Mouse (Mus musculus) forebrain, embryonic 16.5 days (tissue): ENCODE data around the gene Arhgef18. TPM values are rescaled to one million over a fixed set of nuclear protein-coding genes. Genes with fewer than 3 reads are reported as not detected.
A peak's percentile ranks its signal among the peaks of the same experiment; 100 is the strongest.

ENCODE experiments used
- ATAC-seq: fragments of 200-750 bp; cut with Nextera tagmentation; 2 replicates; pipeline ENCODE4 v1.8.0; 2017; ENCODE audit warnings: mild to moderate bottlenecking, moderate library complexity
- H3K27ac ChIP-seq: fragments of 300-500 bp; sonication (generic); 2 replicates; pipeline ENCODE4 v1.5.1; 2014; ENCODE audit warnings: low read length, control low read depth
- H3K27me3 ChIP-seq: fragments of 300-500 bp; sonication (generic); replicated peaks from 2 replicates; pipeline ENCODE4 v1.6.1; 2014; ENCODE audit warnings: low read length; ENCODE audit not compliant: control insufficient read depth, insufficient read depth
- H3K36me3 ChIP-seq: fragments of 300-500 bp; sonication (generic); 2 replicates; pipeline ENCODE4 v1.6.1; 2014; ENCODE audit not compliant: control insufficient read depth, insufficient read depth
- H3K4me1 ChIP-seq: fragments of 300-500 bp; sonication (generic); replicated peaks from 2 replicates; pipeline ENCODE4 v1.6.1; 2014; ENCODE audit warnings: low read length; ENCODE audit not compliant: control insufficient read depth, insufficient read depth
- H3K4me2 ChIP-seq: fragments of 300-500 bp; sonication (generic); 2 replicates; pipeline ENCODE4 v1.6.1; 2014; ENCODE audit warnings: mild to moderate bottlenecking, low read length, control low read depth
- H3K4me3 ChIP-seq: fragments of 300-500 bp; sonication (generic); replicated peaks from 2 replicates; pipeline ENCODE4 v1.5.1; 2014; ENCODE audit warnings: mild to moderate bottlenecking, low read length, control low read depth
- H3K9ac ChIP-seq: fragments of 300-500 bp; sonication (generic); replicated peaks from 2 replicates; pipeline ENCODE4 v1.6.1; 2014; ENCODE audit warnings: low read depth, low read length, control low read depth
- H3K9me3 ChIP-seq: fragments of 300-500 bp; sonication (generic); 2 replicates; pipeline ENCODE4 v1.6.1; 2016; ENCODE audit warnings: low read length; ENCODE audit not compliant: control insufficient read depth
- WGBS: fragments of 180-500 bp; shearing (Covaris S2); extraction: QIAGEN DNeasy Blood & Tissue Kit; methylation state at CpG from one replicate; pipeline ENCODE4 v1.1.7; 2014; 5-methylcytosine and 5-hydroxymethylcytosine counted together
- polyA plus RNA-seq: library from polyadenylated mRNA; unstranded; fragments of >200 nt; fragmentation: Nextera tagmentation; extraction: Ambion mirVana; gene quantifications from 2 replicates; pipeline ENCODE4 v1.2.1, GENCODE M21; 2015

The Arhgef18 gene
- polyA plus RNA-seq, 1 experiment from 2014 or later = 12.9 TPM

DNA sequence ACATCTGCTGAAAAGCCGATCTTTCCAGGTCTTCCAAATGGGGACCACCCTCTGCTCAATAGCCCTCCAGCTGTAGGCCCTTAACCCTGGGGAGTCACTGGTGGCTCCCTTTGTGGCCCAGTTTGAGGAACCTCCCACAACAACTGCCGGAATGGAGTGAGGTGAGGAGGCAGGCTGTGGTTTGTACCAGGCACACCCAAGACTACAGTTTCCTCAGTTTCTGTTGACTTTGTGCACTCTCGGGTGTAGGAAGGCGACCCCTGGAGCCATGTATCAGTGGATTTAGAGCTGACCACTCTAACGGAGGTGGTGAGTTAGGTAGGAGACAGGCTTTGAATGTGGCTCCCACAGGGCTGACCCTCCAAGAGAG lies 38.4 kb upstream of the Arhgef18 start:
- H3K36me3 ChIP-seq = no peaks in the 10 kb centered on the region
- no peak overlapping the region for H3K4me2 ChIP-seq
- no peak overlapping the region for H3K4me3 ChIP-seq
- no peak overlapping the region for H3K9ac ChIP-seq
- no peaks in the 10 kb centered on the region for H3K4me1 ChIP-seq
- no peak overlapping the region for H3K27ac ChIP-seq
- H3K27me3 ChIP-seq = no peaks in the 10 kb centered on the region
- 82% methylated on average over 5 of the region's 5 CpGs for WGBS
- ATAC-seq = no peak
- no peaks in the 10 kb centered on the region for H3K9me3 ChIP-seq

DNA sequence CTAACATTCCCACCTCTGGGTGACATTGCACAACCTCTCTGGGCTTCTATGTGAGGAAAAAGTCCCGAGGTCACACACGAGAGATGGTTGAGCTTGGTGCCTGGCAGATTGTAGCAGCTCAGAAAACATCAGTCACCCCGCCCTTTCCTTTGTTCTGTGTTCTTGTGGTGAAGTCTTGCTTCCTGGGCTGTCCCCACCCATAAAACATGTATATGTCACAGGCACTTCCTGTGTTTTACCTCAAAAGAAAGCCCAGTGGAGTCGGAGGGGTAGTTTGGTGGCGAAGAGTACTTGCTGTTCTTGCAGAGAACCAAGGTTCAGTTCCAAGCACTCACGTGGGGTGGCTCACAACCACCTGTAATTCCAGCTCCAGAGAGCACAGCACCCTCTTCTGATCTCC lies 37.2 kb upstream of the Arhgef18 start:
- ATAC-seq = no peak
- H3K4me3 ChIP-seq = no peak overlapping the region
- 85% methylated on average over 6 of the region's 6 CpGs for WGBS
- no peak overlapping the region for H3K4me2 ChIP-seq
- H3K27me3 ChIP-seq = no peaks in the 10 kb centered on the region
- no peaks in the 10 kb centered on the region; the same call in 1 of the 2 replicates for H3K4me1 ChIP-seq
- no peak overlapping the region for H3K27ac ChIP-seq
- H3K36me3 ChIP-seq = no peaks in the 10 kb centered on the region
- no peak overlapping the region for H3K9ac ChIP-seq
- H3K9me3 ChIP-seq = no peaks in the 10 kb centered on the region

DNA sequence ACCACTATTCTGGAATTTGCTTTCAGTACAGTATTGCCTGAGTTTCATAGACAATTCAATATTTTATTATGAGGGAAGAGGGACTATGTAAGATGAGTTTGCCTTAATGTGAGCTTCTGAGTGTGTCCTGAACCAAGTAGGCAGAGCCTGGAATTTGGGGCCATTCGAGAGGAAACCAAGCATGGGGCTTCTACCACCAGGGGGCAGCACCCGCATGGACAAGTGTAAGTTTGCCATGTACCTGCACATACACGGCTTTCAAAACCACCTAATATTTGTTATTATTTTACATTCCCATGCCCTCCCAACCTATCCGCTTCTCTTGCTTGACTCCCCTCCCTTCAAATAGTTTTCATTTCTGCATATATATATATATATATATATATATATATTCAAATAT lies 34.7 kb upstream of the Arhgef18 start:
- Histone ChIP-seq H3K4me1 (no peaks in the 10 kb centered on the region; the same call in 1 of the 2 replicates), H3K9ac (no peak overlapping the region), H3K9me3 (no peaks in the 10 kb centered on the region), H3K4me2 (no peak overlapping the region), H3K27ac (no peak overlapping the region), H3K4me3 (no peak overlapping the region), H3K27me3 (no peaks in the 10 kb centered on the region), H3K36me3 (no peaks in the 10 kb centered on the region)
- ATAC-seq = peak; percentile 63; the same call in 1 of the 2 replicates
- 3% methylated on average over 4 of the region's 4 CpGs for WGBS

DNA sequence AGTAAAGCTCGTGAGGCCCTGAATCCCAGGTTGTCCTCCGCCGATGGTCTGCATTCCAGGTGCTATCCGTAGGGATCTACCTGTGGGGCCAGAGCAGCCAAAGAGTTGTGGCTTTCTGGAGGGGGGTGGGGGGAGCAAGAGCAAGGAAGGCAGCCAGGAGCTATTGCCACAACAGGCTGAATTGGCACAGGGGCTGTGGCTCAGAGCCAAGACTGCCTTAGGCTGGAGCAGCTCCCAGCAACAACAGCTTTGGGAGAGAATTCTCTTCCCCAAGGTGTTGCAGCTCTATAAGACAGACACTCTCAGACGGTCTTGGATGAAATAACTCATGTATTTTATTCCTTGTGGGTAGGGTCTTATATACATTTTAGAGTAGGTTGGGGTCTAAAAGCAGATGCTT lies 25.7 kb upstream of the Arhgef18 start:
- Histone ChIP-seq H3K4me2 (no peak overlapping the region), H3K27me3 (no peaks in the 10 kb centered on the region), H3K4me1 (peaks cover 4% of the 10 kb centered on the region; the same call in 1 of the 2 replicates), H3K27ac (no peak overlapping the region), H3K4me3 (no peak overlapping the region), H3K9ac (no peak overlapping the region), H3K36me3 (no peaks in the 10 kb centered on the region), H3K9me3 (no peaks in the 10 kb centered on the region)
- 72% methylated on average over 5 of the region's 5 CpGs for WGBS
- no peak for ATAC-seq

DNA sequence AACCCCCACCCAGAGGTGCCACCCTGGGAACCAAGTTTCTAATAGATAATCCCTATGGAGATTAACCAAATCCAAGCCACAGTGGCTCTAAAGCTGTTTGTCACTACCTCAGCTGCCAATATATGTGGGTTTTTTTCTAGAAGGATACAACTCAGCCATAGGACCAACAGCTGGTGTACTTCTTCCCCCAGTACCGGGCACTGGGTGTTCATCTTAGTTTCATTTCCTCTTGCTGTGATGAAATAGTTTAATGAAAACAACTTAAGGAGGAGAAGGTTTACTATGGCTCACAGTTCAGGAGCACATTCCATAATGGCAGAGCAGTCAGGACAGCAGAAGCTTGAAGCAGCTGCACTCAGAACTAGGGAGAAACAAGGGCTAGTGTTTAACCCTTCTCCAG lies 24.7 kb upstream of the Arhgef18 start:
- H3K4me3 ChIP-seq = no peak overlapping the region
- no peaks in the 10 kb centered on the region for H3K9me3 ChIP-seq
- peaks cover 4% of the 10 kb centered on the region; the same call in 1 of the 2 replicates for H3K4me1 ChIP-seq
- 88% methylated on average over 1 of the region's 1 CpGs for WGBS
- no peak overlapping the region for H3K27ac ChIP-seq
- ATAC-seq = no peak
- H3K9ac ChIP-seq = no peak overlapping the region
- no peaks in the 10 kb centered on the region for H3K27me3 ChIP-seq
- no peaks in the 10 kb centered on the region for H3K36me3 ChIP-seq
- H3K4me2 ChIP-seq = no peak overlapping the region

DNA sequence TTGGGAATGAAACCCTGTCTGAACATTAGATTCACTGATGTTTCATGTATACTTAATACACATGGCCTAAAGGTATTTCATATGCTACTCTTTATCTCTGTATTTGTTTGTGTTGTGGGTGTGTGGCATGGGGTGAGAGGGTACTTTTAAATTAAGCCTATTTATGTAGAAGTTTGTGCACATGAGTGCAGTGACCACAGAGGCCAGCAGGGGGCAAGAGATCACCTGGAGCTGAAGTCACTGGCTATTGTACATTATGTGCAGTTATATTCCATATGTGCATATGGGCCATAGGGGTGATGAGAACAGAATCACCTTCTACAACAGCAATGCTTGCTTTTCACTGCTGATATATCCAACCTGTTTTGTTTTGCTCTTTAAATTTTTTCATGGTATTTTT lies 17.1 kb upstream of the Arhgef18 start:
- no peaks in the 10 kb centered on the region for H3K36me3 ChIP-seq
- no peak overlapping the region for H3K27ac ChIP-seq
- H3K4me1 ChIP-seq = no peaks in the 10 kb centered on the region
- H3K9me3 ChIP-seq = no peaks in the 10 kb centered on the region
- no peaks in the 10 kb centered on the region for H3K27me3 ChIP-seq
- H3K4me3 ChIP-seq = no peak overlapping the region
- no peak overlapping the region for H3K9ac ChIP-seq
- no peak for ATAC-seq
- no peak overlapping the region for H3K4me2 ChIP-seq

DNA sequence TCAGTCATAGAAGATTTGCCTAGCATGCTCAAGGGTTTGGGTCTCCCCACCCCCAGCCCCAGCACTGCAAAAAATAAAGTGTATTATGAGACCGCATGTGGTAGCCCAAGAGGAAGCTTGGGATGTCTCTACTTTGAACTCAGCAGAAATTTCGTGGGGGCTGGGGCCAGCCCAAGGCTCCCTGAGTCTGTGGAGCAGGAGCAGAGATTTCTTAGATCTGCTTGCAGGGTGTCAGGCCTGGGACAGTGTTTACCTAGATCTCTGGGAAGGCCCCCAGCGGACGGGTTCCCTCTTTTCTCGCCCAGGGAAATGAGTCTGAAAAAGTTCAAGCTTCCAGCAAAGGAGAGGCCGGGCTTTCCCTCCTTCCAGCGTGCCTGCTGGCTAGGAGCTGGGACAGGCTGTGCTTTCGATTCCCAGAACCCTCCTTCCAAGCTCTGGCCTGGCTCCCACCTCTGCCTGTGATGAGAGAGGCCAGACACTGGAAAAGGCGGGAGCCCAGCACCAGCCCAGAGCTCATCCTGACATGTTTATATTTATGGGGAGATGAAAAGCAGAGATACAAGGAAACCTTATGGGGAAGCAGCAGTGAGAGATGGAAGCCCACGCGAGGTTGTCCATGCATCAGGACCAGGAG lies 16.0 kb upstream of the Arhgef18 start:
- Histone ChIP-seq H3K4me3 (no peak overlapping the region), H3K36me3 (no peaks in the 10 kb centered on the region), H3K27ac (no peak overlapping the region), H3K27me3 (no peaks in the 10 kb centered on the region), H3K4me2 (no peak overlapping the region), H3K9ac (no peak overlapping the region), H3K4me1 (no peaks in the 10 kb centered on the region), H3K9me3 (no peaks in the 10 kb centered on the region)
- no peak for ATAC-seq
- WGBS = 68% methylated on average over 11 of the region's 11 CpGs

DNA sequence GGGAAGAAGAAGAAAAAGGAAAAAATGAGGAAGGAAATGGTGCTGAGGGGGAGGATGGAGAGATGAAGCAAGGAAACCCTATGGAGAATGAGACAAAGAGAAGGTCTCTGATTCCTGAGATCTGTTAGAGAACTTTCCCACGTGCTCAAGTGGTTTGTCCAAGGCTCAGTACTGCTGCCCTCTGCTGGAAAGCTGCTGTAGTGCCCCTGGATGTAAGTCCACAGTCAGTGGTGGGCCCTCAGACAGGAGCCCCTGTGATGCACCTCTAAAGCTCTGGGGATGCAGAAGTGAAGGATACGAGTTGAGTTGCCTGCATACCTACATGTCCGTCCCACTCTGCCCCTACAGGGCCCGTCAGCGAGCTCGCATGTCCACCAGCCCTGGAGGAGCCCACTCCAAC lies 5.5 kb upstream of the Arhgef18 start:
- no peaks in the 10 kb centered on the region for H3K27me3 ChIP-seq
- H3K4me3 ChIP-seq = no peak overlapping the region
- H3K4me2 ChIP-seq = no peak overlapping the region
- ATAC-seq = no peak
- peaks cover 1% of the 10 kb centered on the region; the same call in 1 of the 2 replicates for H3K4me1 ChIP-seq
- no peaks in the 10 kb centered on the region for H3K36me3 ChIP-seq
- no peak overlapping the region for H3K9ac ChIP-seq
- no peak overlapping the region for H3K27ac ChIP-seq
- 39% methylated on average over 6 of the region's 6 CpGs for WGBS
- H3K9me3 ChIP-seq = no peaks in the 10 kb centered on the region

DNA sequence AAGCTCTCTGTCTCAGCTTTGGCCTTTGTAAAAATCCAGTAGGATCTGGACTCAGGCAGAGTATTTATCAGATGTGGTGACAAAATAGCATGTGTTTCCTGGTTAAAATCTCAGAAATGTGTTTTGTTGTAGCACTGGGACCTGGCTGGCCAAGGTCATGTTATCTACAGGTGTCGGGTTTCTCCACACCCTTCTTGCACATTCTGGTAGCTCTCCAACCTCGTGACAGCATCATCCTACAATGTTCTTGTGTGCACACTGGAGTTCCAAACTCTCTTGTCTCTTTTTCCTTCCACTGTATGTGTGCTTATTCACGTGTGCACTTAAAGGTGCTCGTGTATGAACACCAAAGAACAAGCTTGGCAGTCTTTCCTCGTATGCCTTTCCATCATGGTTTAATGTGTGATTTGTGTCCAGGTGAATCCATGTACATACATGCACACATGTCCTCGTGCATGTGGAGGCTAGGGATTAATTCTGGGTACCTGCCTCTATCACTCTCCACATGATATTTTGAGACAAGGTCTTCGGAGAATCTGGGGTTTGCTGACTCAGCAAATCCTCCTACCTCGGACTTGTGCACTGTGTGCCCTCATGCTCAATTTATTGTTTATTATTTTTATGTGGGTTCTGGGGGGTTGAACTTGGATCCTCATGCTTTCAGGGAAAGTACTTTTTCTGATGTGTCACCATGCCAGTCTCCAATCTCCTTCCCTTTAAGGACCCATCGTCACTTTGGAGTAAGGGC lies 4.0 kb upstream of the Arhgef18 start:
- WGBS = 80% methylated on average over 9 of the region's 9 CpGs
- no peaks in the 10 kb centered on the region for H3K9me3 ChIP-seq

More for the DNA sequence above, 4.0 kb upstream of the Arhgef18 start:
- no peak for ATAC-seq
- H3K4me2 ChIP-seq = no peak overlapping the region
- no peak overlapping the region for H3K9ac ChIP-seq
- H3K36me3 ChIP-seq = no peaks in the 10 kb centered on the region
- no peaks in the 10 kb centered on the region for H3K27me3 ChIP-seq
- no peak overlapping the region for H3K4me3 ChIP-seq
- H3K4me1 ChIP-seq = peaks cover 11% of the 10 kb centered on the region
- no peak overlapping the region for H3K27ac ChIP-seq
